Mouse (Mus musculus) forebrain, embryonic 11.5 days (tissue): ENCODE data around the gene Acvr1. TPM values are rescaled to one million over a fixed set of nuclear protein-coding genes. Genes with fewer than 3 reads are reported as not detected.

Experiments used
- ATAC-seq: fragments of 200-750 bp; cut with Nextera tagmentation; replicated peaks from 2 replicates; pipeline ENCODE4 v1.8.0; 2017; ENCODE audit warnings: moderate TSS enrichment; ENCODE audit not compliant: low FRiP score
- DNase-seq: peaks from one replicate; pipeline ENCODE4 v3.0.0-alpha.2; 2017; ENCODE audit warnings: low spot score
- H3K27ac ChIP-seq: fragments of 300-500 bp; sonication (generic); 2 replicates; pipeline ENCODE4 v1.5.1; 2014; ENCODE audit warnings: low read depth, low read length
- H3K27me3 ChIP-seq: fragments of 300-500 bp; sonication (generic); 2 replicates; pipeline ENCODE4 v1.6.1; 2014; ENCODE audit warnings: mild to moderate bottlenecking, low read length, mixed read lengths; ENCODE audit not compliant: control insufficient read depth, insufficient read depth
- H3K36me3 ChIP-seq: fragments of 300-500 bp; sonication (generic); 2 replicates; pipeline ENCODE4 v1.6.1; 2014; ENCODE audit warnings: mild to moderate bottlenecking, low read length, moderate library complexity, mixed read lengths; ENCODE audit not compliant: control insufficient read depth, insufficient read depth
- H3K4me1 ChIP-seq: fragments of 300-500 bp; sonication (generic); replicated peaks from 2 replicates; pipeline ENCODE4 v1.6.1; 2014; ENCODE audit warnings: low read length, mixed read lengths; ENCODE audit not compliant: control insufficient read depth, insufficient read depth
- H3K4me2 ChIP-seq: fragments of 300-500 bp; sonication (generic); 2 replicates; pipeline ENCODE4 v1.6.1; 2014; ENCODE audit warnings: low read depth, mild to moderate bottlenecking, low read length, moderate library complexity, mixed read lengths; ENCODE audit not compliant: severe bottlenecking
- H3K4me3 ChIP-seq: fragments of 300-500 bp; sonication (generic); 2 replicates; pipeline ENCODE4 v1.5.1; 2014; ENCODE audit warnings: low read depth, low read length
- H3K9ac ChIP-seq: fragments of 300-500 bp; sonication (generic); 2 replicates; pipeline ENCODE4 v1.6.1; 2014; ENCODE audit warnings: low read length
- H3K9me3 ChIP-seq: fragments of 300-500 bp; sonication (generic); 2 replicates; pipeline ENCODE4 v1.6.1; 2016; ENCODE audit warnings: low read length, mixed read lengths; ENCODE audit not compliant: control insufficient read depth
- WGBS: fragments of 180-500 bp; shearing (Covaris S2); extraction: QIAGEN DNeasy Blood & Tissue Kit; methylation state at CpG from one replicate; pipeline ENCODE4 v1.1.7; 2014; 5-methylcytosine and 5-hydroxymethylcytosine counted together
- polyA plus RNA-seq: library from polyadenylated mRNA; unstranded; fragments of >200 nt; fragmentation: Nextera tagmentation; extraction: Ambion mirVana; gene quantifications from 2 replicates; pipeline ENCODE4 v1.2.1, GENCODE M21; 2014

Acvr1 gene
- polyA plus RNA-seq, 1 experiment from 2014 or later = 5.1 TPM

DNA sequence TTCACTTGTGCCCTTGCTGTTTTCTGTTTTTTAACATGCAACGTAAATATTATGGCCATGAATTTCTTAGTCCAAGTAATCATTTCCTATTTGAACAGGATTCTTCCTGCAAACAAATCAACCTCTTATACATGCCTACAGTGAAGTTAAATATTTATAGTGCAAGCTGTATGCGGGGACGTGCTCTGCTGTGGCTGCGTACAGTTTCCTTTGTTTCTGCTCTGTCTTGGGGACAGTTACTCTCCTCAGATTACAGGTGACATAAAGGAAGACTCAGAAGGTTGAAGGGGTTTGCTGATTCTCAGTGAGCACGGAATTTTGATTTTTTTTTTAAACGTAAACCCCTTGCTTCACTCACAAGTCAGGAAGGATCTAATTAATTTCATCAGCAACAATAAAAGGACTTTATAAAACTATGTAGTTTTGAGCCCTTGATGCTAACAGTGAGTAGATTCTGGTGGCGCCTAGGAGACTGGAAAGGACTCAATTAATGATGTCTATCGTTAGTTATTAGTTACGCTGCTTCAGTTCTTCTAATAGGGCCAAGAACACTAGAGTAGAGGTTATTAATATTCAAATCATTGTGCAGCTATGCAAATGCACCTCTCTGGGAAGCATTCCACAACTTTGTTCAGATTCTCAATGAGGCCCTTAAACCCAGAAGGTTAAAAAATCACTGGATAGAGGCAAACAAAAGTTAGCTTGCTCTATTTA is 189.4 kb downstream of the Acvr1 start:
- no peak overlapping the region for H3K27ac ChIP-seq
- H3K4me2 ChIP-seq = no peak overlapping the region
- H3K9me3 ChIP-seq = no peaks in the 10 kb centered on the region
- no peaks in the 10 kb centered on the region for H3K4me1 ChIP-seq
- DNase-seq (no peak), ATAC-seq (peak; percentile 54; the same call in 1 of the 2 replicates)
- 58% methylated on average over 9 of the region's 9 CpGs for WGBS
- no peak overlapping the region for H3K4me3 ChIP-seq
- H3K9ac ChIP-seq = no peak overlapping the region
- no peaks in the 10 kb centered on the region for H3K36me3 ChIP-seq
- no peaks in the 10 kb centered on the region for H3K27me3 ChIP-seq

DNA sequence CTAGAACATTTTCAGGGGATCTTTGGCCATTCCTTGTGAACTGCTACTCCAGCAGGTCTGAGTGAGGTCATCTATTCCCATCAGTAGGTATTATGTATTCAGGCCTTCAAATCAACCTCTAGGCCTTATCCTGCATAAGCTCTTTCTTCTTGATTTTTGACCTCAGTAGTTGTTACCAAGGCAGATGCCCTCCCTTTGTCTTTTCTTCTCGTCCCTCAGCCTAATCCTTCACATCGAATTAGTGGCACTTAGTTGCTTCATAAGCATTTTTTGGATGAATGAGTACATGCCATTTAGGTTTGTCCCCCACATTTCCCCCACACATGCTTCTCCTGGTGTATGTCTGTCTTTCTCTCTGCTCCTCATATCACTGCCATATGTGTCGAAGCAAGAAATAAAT is 200.8 kb downstream of the Acvr1 start:
- ATAC-seq = no peak
- 66% methylated on average over 3 of the region's 3 CpGs for WGBS
- H3K36me3 ChIP-seq = no peaks in the 10 kb centered on the region
- no peak overlapping the region for H3K9ac ChIP-seq
- H3K27ac ChIP-seq = no peak overlapping the region
- DNase-seq = no peak
- H3K27me3 ChIP-seq = no peaks in the 10 kb centered on the region
- no peaks in the 10 kb centered on the region for H3K9me3 ChIP-seq
- no peak overlapping the region for H3K4me3 ChIP-seq
- no peaks in the 10 kb centered on the region for H3K4me1 ChIP-seq
- no peak overlapping the region for H3K4me2 ChIP-seq

DNA sequence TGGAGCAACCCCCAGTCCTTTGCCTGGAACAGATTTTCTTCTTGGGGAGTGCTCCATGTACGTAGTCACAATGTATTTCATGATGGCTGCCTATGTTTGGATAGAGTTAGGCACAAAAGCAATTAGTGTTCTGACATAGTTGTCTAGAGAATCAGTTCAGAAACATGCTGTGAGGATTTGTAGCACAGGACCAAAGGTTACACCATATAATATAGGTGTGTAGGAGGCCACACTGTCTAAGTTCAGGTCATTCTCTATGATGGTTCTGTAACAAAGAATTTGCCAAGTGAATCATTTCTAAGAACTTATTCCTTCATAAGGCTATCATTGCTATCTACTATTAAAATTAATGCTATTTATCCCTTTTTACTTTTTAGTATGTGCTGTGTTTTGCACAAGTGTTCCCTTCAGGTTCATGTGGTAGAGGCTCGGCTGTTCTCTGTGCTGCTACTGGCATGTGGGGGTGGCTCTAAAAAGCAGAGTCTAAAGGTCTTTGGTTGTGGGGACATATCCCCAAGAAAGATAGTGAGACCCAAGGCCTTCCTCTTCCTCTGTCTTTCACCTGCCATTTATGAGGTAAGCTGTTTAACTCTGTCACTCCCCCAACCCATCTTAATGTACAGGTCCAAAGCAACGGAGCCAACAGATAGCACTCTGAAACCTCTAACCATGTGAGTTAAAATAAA is 205.5 kb downstream of the Acvr1 start:
- Histone ChIP-seq H3K4me1 (peaks cover 6% of the 10 kb centered on the region; the same call in 1 of the 2 replicates), H3K27ac (no peak overlapping the region), H3K27me3 (peaks cover 8% of the 10 kb centered on the region), H3K4me3 (no peak overlapping the region), H3K9ac (no peak overlapping the region), H3K9me3 (no peaks in the 10 kb centered on the region), H3K4me2 (no peak overlapping the region), H3K36me3 (no peaks in the 10 kb centered on the region)
- DNase-seq (no peak), ATAC-seq (no peak)
- 91% methylated on average over 3 of the region's 3 CpGs for WGBS

DNA sequence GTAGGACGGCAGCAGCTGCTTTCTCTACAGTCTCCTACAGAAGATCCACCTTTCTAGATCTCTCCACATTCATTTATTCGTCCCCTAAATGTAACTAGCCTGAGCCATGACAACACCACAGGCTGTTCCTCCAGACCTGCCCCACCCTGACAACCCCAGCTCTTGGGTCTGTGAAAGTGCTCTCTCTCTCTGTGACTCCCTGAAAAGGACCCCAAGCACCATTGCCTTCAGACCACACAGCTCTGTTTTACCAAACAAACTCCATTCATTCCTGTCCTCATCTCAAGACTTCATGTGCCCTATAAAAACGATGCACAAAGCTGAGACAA is 208.9 kb downstream of the Acvr1 start:
- H3K9me3 ChIP-seq = no peaks in the 10 kb centered on the region
- H3K27ac ChIP-seq = no peak overlapping the region
- H3K4me3 ChIP-seq = peak overlapping the region; percentile 48
- no peaks in the 10 kb centered on the region for H3K36me3 ChIP-seq
- peaks cover 6% of the 10 kb centered on the region; the same call in 1 of the 2 replicates for H3K4me1 ChIP-seq
- WGBS = 14% methylated on average over 3 of the region's 3 CpGs
- H3K27me3 ChIP-seq = peaks cover 12% of the 10 kb centered on the region
- H3K4me2 ChIP-seq = peak overlapping the region; percentile 100
- ATAC-seq (peak; percentile 47; the same call in 1 of the 2 replicates), DNase-seq (no peak)
- H3K9ac ChIP-seq = no peak overlapping the region

DNA sequence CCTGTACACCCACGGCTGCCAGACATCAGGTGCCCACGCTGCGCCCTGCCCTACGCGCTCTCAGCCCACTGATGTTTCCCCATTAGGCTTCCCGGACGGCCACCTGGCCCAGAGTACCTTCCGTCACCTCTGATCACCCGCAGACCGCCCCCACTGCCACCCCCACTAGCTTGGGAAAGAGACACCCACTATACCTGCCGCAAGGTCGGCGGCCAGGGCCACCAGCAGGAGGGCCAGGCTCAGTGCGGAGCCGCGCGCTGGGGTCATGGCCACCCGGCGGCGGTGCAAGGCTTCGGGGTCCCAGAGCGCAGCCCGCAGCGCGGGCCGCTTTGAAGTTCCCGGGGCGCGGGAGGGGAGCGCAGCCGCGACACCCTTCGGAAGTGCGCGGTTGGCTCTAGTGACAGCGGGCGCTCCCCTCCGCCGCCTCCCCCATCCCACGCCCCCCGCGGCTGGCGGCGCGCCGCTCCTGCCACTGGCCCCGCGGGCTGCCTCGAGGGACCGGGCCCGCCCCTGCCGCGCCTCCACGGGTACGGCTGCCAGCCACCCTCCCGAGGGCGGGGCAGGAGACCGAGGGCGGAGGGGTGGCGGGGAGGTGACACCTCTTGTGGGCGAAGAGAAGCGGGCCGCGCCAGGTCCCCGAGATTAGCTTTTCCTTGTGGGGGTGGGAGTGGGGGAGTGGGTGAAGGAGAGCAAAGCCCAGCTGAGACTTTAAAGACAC is 209.4 kb downstream of the Acvr1 start, which contains the start of gene Acvr1c:
Gene Acvr1c (minus strand): TSS at position 482 of the 718 bp plus-strand sequence.
- peaks cover 12% of the 10 kb centered on the region for H3K27me3 ChIP-seq
- no peaks in the 10 kb centered on the region for H3K36me3 ChIP-seq
- peaks cover 6% of the 10 kb centered on the region; the same call in 1 of the 2 replicates for H3K4me1 ChIP-seq
- H3K4me3 ChIP-seq = peak within 1 kb of the TSS; percentile 48
- peak within 1 kb of the TSS; percentile 100 for H3K4me2 ChIP-seq
- peak; percentile 84 for ATAC-seq
- no peak within 1 kb of the TSS for H3K27ac ChIP-seq
- DNase-seq = peak; percentile 68
- whole genome bisulfite sequencing = under 1% methylated on average over 65 of the region's 65 CpGs
- H3K9ac ChIP-seq = peak within 1 kb of the TSS; percentile 48
- no peaks in the 10 kb centered on the region for H3K9me3 ChIP-seq

DNA sequence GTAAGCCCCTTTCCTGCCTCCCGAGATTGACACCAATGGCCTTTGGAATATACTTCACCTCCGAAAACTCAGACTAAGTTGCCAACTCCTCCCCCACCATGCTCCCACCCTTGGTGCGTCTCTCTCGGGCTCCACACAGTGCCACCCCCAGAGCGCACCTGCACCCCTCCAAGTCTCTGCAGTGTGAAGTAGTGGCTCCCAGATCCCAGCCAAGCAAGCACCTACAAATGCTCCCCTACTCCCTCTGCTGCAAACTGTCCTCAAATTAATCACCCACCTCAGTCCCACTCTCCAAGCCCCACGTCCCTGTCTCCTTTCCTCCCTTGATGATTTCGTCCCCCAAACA is 209.9 kb downstream of the Acvr1 start:
- Histone ChIP-seq H3K9me3 (no peaks in the 10 kb centered on the region), H3K4me3 (peak overlapping the region; percentile 48), H3K9ac (no peak overlapping the region; the same call in 1 of the 2 replicates), H3K27ac (no peak overlapping the region), H3K36me3 (no peaks in the 10 kb centered on the region), H3K27me3 (peaks cover 12% of the 10 kb centered on the region), H3K4me2 (peak overlapping the region; percentile 100), H3K4me1 (peaks cover 6% of the 10 kb centered on the region; the same call in 1 of the 2 replicates)
- WGBS = 1% methylated on average over 7 of the region's 7 CpGs
- ATAC-seq = peak; percentile 72
- peak; percentile 60 for DNase-seq

DNA sequence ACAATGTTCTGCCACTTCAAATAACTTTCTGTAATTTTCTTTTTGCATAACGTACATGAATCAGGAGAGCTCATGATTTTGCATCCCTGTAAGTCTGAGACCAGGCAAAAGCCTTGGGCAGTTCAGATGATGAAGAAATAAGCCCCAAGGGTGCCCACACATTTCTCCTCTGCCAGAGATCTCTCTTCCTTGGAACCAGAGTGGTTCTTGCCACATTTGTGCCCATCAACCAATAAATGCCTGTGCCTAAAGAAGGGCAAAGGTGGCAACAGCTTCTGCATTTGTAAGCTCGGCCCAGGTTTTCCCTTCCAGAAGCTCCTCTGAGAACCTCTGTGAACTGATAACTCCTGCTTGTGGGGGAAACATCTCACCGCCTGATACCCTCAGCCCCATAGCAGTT is 212.6 kb downstream of the Acvr1 start:
- Histone ChIP-seq H3K4me3 (no peak overlapping the region), H3K9ac (no peak overlapping the region), H3K9me3 (no peaks in the 10 kb centered on the region), H3K4me1 (peaks cover 6% of the 10 kb centered on the region; the same call in 1 of the 2 replicates), H3K27me3 (peaks cover 12% of the 10 kb centered on the region), H3K27ac (no peak overlapping the region), H3K36me3 (no peaks in the 10 kb centered on the region), H3K4me2 (no peak overlapping the region)
- ATAC-seq (no peak), DNase-seq (no peak)
- 88% methylated on average over 3 of the region's 3 CpGs for WGBS

DNA sequence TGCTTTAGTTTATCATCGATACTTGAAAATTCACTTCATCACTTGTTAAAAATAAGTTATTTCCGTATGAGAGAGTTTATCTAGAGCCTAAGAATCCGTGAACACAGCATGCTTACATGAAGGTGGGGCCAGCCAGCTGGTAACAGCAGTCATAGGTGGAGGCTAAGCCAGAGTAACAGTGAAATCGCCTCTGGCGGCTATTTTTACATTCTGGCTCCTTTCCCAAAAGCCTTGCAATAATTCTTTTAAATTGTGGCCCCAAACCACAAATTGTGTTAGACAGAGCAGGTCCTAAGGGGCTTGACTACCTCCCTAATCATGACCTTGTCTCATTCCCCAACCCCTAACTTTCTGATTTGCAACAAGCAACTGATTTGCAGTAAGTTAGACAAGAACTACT is 214.1 kb downstream of the Acvr1 start:
- 84% methylated on average over 5 of the region's 5 CpGs for WGBS

More for the DNA sequence above, 214.1 kb downstream of the Acvr1 start:
- no peaks in the 10 kb centered on the region for H3K9me3 ChIP-seq
- no peaks in the 10 kb centered on the region for H3K36me3 ChIP-seq
- no peak overlapping the region for H3K4me3 ChIP-seq
- no peak for ATAC-seq
- DNase-seq = no peak
- H3K27ac ChIP-seq = no peak overlapping the region
- H3K4me1 ChIP-seq = peaks cover 6% of the 10 kb centered on the region; the same call in 1 of the 2 replicates
- H3K9ac ChIP-seq = no peak overlapping the region
- H3K4me2 ChIP-seq = no peak overlapping the region
- peaks cover 8% of the 10 kb centered on the region for H3K27me3 ChIP-seq
